Mouse (Mus musculus): ENCODE results near the gene Lcn4.

Gene Lcn4

DNA sequence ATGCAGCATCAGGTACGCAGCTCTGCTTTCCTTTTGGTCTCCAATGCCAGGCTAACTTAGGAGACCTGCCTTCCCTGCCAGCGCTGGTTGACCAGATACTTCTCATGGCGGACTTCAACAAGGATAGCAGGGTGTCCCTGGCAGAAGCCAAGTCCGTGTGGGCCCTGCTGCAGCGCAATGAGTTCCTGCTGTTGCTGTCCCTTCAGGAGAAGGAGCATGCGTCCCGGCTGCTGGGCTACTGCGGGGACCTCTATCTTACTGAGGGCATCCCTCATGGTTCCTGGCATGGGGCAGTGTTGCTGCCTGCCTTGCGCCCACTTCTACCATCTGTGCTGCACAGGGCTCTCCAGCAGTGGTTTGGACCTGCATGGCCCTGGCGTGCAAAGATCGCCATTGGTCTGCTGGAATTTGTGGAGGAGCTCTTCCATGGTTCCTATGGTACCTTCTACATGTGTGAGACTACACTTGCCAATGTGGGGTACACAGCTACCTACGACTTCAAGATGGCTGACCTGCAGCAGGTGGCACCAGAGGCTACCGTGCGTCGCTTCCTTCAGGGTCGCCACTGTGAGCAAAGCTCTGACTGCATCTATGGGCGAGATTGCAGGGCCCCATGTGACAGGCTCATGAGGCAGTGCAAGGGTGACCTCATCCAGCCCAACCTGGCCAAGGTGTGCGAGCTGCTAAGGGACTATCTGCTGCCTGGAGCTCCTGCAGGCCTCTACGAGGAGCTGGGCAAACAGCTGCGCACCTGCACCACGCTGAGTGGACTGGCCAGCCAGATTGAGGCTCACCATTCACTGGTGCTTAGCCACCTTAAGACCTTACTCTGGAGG, 35.4 kb downstream of the Lcn4 start:
- DNase-seq (ENCODE audit: extremely low read depth, low read depth, low spot score) = no peak

DNA sequence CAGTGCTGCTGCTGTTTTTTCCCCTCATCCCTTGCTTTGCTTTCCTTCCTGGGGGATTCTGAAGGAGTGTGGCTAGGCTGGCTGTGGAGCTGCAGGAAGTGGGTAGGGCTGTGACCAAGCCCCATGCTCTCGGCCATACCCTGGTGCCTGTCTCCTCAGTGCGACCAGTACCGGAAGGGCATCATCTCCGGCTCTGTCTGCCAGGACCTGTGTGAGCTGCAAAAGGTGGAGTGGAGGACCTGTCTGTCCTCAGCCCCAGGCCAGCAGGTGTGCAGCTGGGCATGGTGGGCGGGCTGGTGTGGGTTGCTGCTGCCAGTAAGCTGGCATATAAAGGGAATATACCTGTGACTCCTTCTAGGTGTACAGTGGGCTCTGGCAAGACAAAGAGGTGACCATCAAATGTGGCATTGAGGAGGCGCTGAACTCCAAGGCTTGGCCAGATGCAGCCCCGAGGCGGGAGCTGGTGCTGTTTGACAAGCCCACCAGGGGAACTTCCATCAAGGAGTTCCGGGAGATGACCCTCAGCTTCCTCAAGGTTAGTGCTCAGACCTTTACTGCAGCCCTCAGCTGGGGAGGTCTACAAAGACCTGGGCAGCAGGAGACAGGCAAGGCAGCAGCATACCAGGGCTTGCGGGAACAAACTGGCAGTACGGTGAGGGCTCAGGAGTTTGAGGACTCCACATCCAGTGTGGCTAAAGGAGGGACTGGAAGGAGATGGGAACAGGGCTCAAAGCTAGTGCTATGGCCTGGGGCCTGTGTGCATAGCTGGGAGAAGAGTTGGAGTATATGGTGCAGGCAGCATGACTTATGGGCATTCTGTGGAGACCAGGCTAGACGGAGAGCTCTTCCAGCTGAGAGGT, 36.2 kb downstream of the Lcn4 start:
- no peak for DNase-seq (ENCODE audit: extremely low read depth, low read depth, low spot score)

DNA sequence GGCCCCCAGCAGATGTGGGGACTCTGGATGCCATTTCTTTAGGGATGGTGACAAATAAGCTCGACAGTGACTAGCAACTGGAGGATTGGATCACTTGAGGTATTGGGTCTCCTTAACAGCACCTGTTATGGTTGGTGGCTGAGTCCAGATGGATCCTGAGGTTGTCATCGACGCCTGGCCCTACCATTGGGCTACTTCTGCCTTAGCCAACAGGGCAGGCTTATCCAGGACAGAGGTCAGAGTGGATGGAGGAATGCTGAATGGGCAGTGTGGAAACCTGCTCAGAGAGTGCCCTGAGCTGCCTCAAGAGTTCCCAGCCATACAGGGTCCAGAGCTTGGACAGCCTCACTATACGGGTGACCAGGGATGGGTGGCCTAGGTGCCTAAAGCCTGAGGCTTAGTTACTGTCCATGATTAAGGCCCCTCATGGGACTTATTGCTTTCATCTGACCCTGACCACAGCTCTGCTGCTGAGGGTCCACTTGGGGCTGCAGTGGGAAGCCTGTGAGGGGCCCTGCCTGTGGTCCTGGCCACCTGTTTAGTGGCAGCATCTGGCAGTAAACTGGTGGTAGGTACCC, 37.0 kb downstream of the Lcn4 start:
- no peak for DNase-seq (ENCODE audit: extremely low read depth, low read depth, low spot score)

DNA sequence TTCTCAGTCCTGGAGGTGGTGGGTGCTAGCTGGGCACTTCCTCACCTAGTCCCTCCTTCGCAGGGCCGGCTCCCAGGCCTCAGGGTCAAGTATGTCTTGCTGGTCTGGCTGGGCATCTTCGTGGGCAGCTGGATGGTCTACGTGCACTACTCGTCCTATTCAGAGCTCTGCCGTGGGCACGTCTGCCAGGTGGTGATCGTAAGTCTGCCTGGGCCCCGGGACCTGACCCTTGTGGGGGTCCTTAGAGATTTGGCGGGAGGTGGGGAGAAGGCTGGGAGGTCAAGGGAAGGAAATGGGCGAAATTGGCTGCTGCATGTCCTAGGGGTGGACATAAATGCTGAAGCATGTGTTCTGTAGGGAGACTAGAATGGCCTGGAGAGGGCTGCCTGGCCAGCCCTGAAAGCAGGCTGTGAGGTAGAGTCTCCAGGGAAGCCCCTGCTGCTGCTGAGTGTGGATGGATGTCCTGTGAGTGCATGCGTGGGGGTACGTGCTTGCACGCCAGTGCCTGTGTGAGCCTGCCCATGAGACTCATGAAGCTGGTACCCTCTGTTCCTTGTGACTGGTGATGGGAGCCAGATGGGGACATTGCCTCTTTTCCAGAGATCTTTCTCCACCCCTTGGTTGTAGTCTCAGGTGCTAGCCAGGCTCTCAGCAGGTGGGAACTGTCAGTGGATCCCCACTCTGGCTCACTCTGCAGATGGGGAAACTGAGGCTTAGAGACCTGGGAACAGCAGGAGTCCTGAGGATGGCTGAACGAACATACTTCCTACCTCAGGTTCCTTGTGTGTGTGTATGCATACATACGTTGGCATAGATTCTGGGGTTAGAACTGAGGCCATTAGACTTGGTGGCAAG, 38.3 kb downstream of the Lcn4 start:
- DNase-seq (ENCODE audit: extremely low read depth, low read depth, low spot score) = no peak

DNA sequence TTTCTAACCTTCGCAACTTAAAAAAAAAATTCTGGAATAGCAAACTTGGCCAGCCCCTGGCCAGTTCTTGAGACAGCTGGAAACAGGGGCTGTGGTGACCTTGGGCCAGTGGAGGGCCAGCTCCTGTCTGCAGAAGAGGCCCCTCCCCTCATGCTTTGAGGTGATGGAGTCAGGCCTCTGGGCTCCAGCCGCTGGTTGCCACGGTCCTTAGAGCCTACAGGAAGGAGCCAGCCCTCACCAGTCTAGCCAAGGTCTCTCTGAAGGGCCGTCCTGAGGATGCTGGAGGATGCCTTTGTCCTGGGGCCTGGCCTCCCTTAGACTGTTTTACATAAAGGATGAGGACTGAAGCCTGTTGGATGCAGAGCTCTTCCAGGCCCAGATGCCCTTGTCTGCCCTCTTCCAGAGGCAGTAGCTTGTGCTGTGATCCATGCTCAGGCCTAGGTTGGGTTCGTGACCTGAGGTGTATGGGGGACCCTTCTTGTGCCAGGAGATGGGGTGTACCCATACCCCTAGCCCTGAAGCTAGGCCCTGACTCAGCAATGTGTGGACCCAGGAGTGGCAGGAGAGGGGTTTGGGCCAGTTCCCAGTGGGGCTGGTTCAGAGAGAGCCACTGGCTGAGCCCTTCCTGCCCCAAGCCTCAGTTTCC, 42.2 kb downstream of the Lcn4 start:
- DNase-seq (ENCODE audit: extremely low read depth, low read depth, low spot score) = no peak

DNA sequence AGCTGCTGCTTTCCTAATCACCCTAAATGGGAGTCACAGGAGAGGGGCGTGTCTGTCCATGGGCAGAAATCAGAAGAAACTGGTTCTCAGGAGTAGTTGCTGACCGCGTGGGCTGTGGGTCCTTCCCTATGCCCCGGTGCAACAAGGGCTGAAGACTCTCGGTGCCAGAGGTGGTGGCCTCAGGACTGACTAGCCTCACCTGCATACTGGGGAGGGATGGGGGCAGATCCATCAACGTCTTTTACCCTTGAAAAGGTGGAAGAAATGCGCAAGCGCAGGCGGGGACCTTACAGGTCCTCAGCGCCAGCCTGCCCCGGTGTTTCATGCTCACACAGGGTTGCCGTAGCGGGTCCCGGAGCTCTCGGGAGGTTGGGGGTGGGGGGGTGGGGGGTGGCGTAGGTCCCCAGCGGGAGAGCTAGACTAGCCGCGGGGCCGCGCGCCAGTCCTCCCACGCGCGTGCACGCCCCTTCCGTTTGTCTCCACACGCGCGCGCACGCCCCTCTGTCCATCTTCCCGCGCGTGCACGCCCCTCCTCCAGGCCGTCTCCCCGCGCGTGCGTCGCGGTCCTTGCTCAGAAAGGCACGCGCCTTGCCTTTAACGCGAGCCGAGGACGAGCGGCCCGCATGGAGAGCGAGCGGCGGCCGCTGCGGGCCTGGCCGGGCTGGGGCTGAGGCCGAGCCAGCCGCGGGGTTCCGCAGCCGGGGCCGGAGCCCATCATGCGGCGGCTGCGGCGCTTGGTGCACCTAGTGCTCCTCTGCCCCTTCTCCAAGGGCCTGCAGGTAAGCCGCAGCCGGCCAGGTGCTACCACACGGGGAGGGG, 43.0 kb downstream of the Lcn4 start, which contains the start of gene Fam69b:
Gene Fam69b, plus strand, starts transcription at position 537 of the 819 bp plus-strand sequence.
- no peak for DNase-seq (ENCODE audit: extremely low read depth, low read depth, low spot score)

DNA sequence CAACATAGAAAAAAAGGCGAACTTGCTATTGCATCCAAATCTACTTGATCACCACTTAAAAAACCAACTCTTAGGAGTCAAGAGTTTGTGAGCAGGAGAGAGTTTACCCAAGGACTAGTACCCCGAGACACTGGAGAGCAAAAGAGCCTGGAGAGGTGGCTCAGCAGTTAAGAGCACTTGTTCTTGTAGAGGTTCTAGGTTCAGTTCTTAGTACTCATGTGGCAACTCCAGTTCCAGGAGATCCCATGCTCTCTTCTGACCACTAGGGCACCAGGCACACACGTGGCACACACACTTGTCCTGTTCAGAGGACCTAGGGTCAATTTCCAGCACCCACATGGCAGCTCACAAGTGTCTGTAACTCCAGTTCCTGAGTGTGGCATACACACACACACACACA, 45.0 kb downstream of the Lcn4 start:
- DNase-seq (ENCODE audit: extremely low read depth, low read depth, low spot score) = no peak

DNA sequence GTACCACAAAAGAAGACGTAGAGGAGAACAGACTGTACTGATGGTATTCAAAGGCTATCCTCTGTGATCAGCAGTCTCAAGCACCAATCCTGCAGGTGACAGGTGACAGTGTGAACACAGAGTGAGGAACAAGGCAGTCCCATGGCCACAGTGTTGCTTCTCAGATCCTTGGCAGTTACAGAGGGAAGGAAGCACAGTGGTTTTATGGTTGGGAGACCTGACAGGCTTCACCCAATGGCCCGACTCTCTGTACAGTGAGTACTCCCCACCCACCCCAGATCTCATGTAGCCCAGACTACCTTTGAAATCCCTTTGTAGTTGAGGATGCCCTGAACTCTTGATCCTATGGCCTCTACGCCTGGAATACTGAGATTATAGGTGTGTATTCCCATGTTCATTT, 45.7 kb downstream of the Lcn4 start:
- no peak for DNase-seq (ENCODE audit: extremely low read depth, low read depth, low spot score)

DNA sequence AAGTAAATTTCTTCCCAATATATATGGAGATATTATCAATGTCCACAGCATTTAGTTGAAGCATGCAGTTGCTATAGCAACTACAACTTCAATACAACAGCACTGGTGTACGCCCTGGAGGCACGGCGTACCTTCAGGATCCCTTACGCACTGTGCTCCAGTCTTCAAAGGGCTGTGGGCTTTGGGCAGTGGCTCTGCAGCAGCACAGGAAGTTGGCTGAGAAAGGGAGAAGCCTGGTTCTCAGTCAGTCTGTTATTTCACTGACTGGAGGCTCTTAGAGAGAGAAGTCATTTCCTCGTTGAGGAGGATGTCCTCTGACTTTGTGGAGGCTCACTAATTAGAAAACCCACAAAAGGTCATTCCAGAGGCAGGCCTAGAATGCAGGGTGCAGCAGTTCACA, 48.1 kb downstream of the Lcn4 start:
- DNase-seq (ENCODE audit: extremely low read depth, low read depth, low spot score) = no peak

DNA sequence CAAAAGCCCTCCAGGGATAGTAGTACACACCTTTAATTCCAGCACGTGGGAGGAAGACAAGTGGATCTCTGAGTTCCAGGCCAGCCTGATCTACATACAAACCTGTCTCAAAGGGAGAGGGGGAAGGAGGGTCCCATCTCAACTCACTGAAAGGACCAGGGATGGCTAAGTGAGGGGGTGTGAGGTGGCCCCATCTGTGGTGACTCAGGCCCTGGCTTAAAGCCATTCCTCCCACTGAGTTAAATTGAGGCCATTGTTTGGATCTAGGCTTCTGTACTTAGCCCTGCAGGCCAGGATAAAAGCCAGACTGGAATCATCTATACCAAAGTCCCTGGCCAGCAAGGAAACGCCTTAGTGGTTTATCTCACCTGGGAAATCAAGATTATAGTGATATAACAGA, 49.8 kb downstream of the Lcn4 start:
- peak; percentile 57 for DNase-seq (ENCODE audit: extremely low read depth, low read depth, low spot score)

DNA sequence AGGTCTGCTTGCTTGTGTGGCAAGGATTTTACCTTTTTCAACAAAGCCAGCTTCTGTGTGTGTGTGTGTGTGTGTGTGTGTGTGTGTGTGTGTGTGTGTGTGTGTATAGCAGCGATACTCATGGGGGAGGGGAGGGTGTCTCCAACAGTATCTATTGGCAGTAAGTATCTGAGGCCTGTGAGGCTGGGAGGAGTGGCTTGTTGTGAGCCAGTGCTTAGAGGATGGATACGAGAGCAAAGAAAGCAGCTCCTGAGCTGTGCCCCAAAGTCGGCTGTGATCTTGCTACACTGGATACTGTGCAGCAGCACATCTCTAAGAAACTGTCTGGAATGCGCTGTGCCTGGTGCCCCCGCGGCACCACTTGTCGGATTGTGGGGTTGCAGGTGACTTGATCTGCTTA, 53.2 kb downstream of the Lcn4 start:
- DNase-seq (ENCODE audit: extremely low read depth, low read depth, low spot score) = no peak

All from fat pad, adult 2 months (tissue).